Mouse (Mus musculus): ENCODE results near the gene Mpv17l2.

Gene Mpv17l2

DNA sequence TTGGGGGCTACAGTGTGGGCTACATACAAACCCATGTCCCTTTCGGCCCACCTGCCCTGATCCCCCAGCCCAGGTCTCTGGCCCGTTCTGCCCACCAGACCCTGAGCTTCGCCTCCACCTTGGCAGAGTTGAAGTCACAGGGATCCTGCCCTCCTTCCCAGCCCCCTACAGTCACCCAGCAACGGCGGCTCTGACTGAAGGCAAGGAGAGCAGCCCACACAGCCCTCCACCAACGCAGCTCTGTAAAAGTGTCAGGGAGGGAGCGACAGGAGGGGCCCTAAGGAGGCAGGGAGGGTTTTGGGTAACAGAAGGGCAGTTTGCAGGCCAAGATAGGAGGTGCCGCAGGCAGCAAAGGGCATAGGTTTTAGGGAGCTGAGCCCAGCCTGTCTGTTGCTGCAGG is 30.1 kb upstream of the Mpv17l2 start:
- in situ Hi-C loops (cut with MboI): no loop called here

GRCm38 (mm10) chr8:70789046-70789445 is 28.3 kb upstream of the Mpv17l2 start:
- in situ Hi-C loops (cut with MboI): no loop called here

DNA sequence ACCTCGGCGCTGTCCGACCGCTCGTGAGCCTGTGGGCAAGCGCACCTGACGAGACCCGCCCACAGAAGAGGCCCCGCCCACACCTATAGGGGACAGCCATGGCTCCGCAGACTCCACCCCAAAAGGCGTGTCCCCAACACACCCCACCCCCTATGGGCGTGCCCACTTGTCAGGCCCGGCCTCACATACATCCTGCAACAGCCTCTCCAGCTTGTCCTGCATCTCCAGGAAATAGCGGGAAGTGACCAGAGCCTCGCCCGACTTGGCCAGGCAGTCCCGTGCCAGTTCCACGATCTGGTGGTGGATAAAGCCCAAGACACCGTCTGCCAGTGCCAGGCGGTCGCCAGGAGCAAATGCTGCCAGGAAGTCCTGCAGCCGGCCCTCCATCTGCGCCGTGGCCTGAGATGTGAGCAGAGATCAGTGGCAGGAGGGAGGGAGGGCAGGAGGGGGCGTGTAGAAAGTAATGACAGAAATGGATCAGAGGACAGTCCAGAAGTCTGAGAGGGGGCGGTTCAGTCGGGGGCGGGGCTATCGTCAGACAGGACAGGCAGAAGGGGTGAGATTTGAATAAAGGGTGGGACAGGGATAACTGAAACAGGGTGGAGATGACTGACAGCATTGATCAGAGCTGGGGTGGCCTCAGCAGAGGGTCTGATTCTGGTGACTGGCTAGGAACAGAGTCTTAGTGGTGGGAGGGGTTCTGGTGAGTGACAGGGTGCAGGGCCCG is 27.4 kb upstream of the Mpv17l2 start:
- in situ Hi-C loops (cut with MboI): no loop called here

- in situ Hi-C loops (cut with MboI): no loop called here
These were observed 26.3 kb upstream of the Mpv17l2 start for GRCm38 (mm10) chr8:70787051-70787445.

- in situ Hi-C loops (cut with MboI): no loop called here
These were observed 25.7 kb upstream of the Mpv17l2 start for GRCm38 (mm10) chr8:70786291-70787050.

DNA sequence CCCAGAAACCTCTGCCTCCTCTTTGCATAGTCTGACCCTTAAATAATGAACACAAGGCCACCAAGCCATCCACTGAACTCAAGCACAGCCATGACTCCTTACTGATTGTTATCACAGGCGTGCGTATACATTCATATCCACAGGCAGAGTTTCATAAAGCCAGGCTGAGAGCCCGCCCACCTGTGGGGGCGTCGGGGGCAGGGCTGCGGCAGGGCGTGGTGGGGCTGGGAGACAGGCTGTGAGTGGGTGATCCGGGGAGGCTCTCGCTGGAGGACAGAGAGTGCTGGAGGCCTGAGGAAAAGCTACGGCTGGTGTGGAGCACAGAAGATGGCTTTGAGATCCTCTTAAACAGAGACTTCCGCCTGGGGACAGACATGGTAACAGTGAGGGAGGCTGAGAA is 19.3 kb upstream of the Mpv17l2 start:
- in situ Hi-C loops (cut with MboI): no loop called here

GRCm38 (mm10) chr8:70776496-70777444 is 16.0 kb upstream of the Mpv17l2 start, which contains the start of gene Pik3r2:
Pik3r2 (minus strand) TSS chr8:70776713.
- in situ Hi-C loops (cut with MboI): no loop called here

GRCm38 (mm10) chr8:70775851-70776495 is 15.2 kb upstream of the Mpv17l2 start:
- in situ Hi-C loops (cut with MboI): no loop called here

GRCm38 (mm10) chr8:70775227-70775626 is 14.5 kb upstream of the Mpv17l2 start:
- in situ Hi-C loops (cut with MboI): no loop called here

DNA sequence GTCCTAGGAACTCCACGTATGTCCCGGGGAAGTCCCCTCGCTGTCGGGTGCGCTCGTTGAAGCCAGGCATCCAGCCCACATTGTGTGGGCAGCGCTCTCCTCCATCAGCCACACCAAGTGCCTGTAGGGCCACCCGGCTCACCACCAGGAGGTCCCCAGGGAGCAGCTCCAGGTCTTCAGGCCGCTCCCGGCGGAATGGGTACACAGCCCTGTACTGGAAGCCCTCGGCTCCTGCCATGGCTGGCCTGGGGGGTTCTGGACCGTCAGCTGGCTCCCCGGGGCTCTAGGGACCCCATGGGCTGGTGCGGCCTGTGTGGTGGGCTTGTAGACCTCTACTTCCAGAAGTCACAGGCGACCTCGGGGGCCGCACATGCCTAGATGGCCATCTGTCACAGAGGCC is 14.0 kb upstream of the Mpv17l2 start:
- in situ Hi-C loops (cut with MboI): no loop called here

DNA sequence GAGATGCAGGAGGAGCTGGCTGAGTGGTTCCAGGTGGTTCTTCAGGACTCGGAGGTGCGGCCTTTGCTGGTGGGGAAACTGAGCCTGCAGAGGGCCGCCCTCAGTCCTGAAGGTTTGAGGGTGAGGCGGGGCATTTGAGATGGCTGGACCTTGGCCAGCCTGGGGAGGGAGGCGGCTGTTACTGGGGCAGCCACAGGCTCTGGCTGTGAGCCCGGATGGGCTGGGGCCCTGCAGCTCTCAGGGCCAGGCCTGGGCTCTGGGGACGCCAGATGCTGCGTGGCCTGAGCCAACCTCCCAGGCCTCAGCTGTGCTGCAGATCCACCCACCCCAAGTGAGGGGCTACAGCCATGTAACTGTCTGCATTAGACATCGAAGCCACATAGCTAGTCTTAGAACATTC is 13.1 kb upstream of the Mpv17l2 start:
- in situ Hi-C loops (cut with MboI): no loop called here

GRCm38 (mm10) chr8:70773410-70773809 is 12.7 kb upstream of the Mpv17l2 start:
- in situ Hi-C loops (cut with MboI): no loop called here

GRCm38 (mm10) chr8:70772890-70773289 is 12.1 kb upstream of the Mpv17l2 start:
- in situ Hi-C loops (cut with MboI): no loop called here

DNA sequence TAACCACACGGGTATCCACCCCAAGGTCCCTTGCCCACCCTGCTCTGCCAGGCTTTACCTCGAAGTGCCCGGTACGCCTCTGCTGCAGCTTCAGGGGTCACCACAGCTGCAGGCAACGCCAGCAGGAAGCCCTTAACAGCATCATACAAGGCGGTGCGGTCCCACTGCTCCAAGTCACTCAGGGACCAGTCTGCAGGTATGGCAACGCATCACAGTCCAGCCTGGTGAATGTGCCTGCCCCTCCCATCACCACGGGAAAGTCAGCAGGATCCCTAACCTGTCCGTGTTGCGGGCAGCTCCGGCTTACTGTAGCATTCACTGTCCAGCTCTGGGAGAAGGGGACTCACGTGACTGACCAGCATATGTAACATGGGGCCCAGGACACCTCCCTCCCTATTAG is 11.3 kb upstream of the Mpv17l2 start:
- in situ Hi-C loops (cut with MboI): no loop called here

GRCm38 (mm10) chr8:70771217-70771616 is 10.5 kb upstream of the Mpv17l2 start:
- in situ Hi-C loops (cut with MboI): no loop called here

- in situ Hi-C loops (cut with MboI): no loop called here
These were observed 10.0 kb upstream of the Mpv17l2 start for GRCm38 (mm10) chr8:70770748-70771147.

DNA sequence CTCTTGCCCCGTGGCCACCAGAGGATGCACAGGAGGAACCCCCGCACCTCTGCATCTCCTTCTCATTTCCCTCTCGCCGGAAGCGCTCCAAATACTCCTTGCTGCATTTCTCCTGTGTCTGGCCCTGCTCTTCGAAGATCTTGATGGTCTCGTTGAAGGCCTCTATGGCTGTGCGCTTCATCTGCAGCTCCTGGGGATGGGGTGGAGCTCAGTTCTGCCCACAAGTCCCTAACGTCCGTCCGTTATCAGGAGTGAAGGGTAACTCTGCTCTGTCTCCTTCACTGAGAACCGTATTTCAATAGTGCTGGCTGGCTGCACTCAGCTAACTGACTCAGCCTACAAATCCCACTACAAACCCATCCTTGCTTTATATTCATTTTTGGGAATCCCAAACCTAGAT is 9.1 kb upstream of the Mpv17l2 start:
- in situ Hi-C loops (cut with MboI): no loop called here

GRCm38 (mm10) chr8:70769359-70769758 is 8.6 kb upstream of the Mpv17l2 start:
- in situ Hi-C loops (cut with MboI): no loop called here

GRCm38 (mm10) chr8:70768956-70769355 is 8.2 kb upstream of the Mpv17l2 start:
- in situ Hi-C loops (cut with MboI): no loop called here

- in situ Hi-C loops (cut with MboI): no loop called here
These were observed 7.6 kb upstream of the Mpv17l2 start for GRCm38 (mm10) chr8:70768231-70768776.

- in situ Hi-C loops (cut with MboI): no loop called here
These were observed 6.8 kb upstream of the Mpv17l2 start for GRCm38 (mm10) chr8:70767503-70767902.
